Mouse (Mus musculus) right cerebral cortex, postnatal 25 days (tissue): ENCODE measurements around the gene Epsti1.
A peak's percentile ranks its signal among the peaks of the same experiment; 100 is the strongest.
"Not testable (repeated sequence)": the region's sequence is repeated elsewhere in the genome, so short reads cannot be mapped to it uniquely, and the experiment has no call there.

Source experiments
- DNase-seq: peaks from one replicate; pipeline ENCODE4 v3.0.0; 2022

The Epsti1 gene

DNA sequence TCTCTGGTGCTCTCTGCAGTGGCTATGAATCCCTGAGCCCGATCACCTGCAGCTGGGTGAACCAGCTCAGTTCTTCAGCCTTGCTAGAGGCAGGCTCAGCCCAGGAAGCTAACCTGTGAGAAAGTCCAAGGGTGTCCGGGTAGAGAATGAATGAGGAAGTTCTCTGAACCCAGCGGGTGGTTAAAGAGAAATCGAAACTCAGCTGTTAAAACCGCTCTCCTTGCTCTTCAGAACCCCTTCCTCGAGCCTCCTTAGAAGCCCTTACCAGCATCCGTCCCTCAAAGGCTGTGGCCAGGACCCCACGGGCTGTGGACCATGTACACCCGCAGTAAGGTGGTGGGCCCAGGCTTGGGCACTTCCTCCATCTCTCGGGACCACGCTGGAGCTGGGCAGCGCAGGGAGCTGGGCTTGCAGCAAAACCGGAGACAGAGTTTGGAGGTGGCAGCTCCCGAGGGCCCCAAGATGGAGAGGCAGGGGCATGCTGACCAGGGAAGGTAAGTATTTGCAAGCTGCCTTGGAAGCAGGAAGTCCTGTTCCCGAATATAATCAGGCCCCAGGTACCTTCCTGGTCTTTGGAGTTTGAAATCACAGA lies at the start of gene Epsti1:
TSS of gene Epsti1 (plus strand) at position 69 of the 592 bp plus-strand sequence.
- no peak for DNase-seq

GRCm38 (mm10) chr14:77859894-77860293 lies 44.1 kb upstream of the Epsti1 start:
- DNase-seq: no peak

- DNase-seq: no peak
These were observed 43.0 kb upstream of the Epsti1 start for GRCm38 (mm10) chr14:77860841-77861560.

DNA sequence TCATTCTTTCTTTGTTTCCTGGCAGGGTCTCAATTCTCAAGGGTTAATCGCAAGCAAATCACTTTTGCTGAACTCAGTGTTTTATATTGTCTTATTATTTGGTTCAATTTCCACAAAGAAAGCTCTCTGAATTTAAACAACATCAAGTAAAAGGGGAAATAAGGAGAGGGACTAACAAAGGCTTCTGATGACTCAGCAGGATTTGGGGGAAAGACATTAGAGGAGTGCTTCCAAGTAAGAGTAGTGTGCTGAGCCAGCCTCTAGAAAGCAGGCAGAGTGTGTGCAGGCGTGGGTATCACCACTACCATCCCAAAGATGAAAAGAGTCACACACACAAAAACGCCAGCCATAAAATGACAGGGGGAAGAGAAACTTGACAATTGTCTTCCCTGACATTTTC lies 40.0 kb upstream of the Epsti1 start:
- DNase-seq: no peak

DNA sequence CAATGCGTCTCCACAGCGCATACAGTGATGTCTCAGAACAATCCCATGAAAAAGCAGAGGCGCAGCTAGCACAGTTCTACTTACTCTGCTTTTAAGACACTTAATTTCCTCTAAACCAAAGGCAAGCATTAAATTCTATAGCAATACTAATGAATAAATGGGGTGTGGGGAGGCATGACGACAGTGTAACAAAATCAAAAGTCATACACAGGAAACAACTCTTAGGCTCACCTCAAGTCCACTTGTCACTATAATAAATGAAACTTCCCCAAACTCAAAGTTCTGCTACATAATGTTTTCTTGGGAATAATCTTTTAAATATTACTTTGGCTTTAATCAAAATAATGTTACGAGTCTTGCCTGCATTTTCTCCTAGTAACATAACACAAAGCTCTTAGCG lies 39.5 kb upstream of the Epsti1 start:
- DNase-seq: no peak

DNA sequence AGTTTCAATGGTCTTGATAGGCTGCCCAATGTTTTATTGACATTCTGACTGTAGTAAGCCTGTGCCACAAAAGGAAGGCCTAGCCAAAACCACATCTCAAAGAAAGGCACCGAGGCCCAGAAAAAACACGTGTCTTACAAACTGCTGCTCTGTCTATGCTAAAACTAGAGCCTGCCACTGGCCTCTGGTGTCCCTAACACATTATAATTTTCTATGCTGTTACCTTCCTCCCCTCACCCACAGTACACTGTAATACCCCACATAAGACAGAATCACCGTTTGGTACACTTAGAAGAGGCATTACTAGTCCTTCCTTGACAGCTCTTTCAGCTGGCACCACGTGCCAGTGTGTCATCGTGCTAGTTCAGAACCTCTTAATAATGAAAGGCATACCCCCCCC lies 36.4 kb upstream of the Epsti1 start:
- DNase-seq: no peak

GRCm38 (mm10) chr14:77870926-77871325 lies 33.1 kb upstream of the Epsti1 start:
- no peak for DNase-seq

- DNase-seq: no peak
These were observed 32.6 kb upstream of the Epsti1 start for GRCm38 (mm10) chr14:77871380-77871975.

- peak; percentile 88 for DNase-seq
These were observed 29.5 kb upstream of the Epsti1 start, which contains the start of gene Dnajc15 for GRCm38 (mm10) chr14:77874304-77875241. TSS of gene Dnajc15 (minus strand) at chr14:77875125.

DNA sequence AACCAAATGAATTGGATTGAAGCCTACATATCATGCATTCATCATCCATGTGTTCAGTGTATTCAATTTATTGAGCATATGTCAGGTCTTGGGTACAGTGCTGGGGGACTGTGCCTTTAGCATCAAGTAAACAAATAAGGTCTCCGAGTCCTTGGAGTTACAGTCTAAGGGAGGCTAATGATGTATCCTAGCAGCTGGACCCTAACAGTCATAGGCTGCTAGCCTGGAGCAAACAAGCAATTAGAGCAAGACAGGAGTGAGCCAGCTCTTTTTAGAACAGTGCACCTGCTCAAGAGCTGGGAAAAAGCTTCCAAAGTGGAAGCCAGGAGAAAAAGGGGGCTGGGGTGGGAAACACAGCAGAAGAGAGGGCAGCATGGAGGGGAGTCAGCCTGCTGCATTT lies 27.8 kb upstream of the Epsti1 start:
- DNase-seq: no peak

DNA sequence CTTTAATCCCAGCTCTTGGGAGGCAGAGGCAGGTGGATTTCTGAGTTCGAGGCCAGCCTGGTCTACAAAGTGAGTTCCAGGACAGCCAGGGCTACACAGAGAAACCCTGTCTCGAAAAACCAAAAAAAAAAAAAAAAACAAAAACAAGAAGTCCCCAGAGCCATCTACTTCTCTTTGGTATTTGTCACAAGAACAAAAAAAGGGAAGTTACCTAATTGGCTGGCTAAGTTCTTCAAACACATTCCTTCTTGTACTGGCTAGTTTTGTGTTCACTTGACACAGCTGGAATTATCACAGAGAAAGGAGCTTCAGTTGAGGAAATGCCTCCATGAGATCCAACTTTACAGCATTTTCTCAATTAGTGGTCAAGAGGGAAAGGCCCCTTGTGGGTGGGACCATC lies 26.2 kb upstream of the Epsti1 start:
- not testable (repeated sequence) for DNase-seq

DNA sequence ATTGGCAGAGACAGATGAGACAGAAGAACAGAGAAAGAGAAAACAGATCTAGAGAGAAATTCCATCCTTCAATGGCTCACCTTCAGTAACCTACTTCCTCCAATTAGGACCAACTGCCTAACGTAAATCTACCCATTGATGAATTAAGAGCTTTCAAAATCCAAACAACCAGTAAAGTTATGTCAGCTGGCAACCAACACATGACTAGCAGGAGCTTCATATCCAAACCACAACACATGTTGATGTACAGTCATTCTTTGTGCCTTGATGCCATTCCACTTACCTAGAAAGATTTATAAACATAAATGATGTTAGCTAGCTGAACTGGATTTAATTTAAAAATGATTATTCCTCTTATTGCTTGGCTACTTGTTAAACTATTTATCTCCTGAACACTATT lies 22.0 kb upstream of the Epsti1 start:
- no peak for DNase-seq

- no peak for DNase-seq
These were observed 21.4 kb upstream of the Epsti1 start for GRCm38 (mm10) chr14:77882669-77883068.

DNA sequence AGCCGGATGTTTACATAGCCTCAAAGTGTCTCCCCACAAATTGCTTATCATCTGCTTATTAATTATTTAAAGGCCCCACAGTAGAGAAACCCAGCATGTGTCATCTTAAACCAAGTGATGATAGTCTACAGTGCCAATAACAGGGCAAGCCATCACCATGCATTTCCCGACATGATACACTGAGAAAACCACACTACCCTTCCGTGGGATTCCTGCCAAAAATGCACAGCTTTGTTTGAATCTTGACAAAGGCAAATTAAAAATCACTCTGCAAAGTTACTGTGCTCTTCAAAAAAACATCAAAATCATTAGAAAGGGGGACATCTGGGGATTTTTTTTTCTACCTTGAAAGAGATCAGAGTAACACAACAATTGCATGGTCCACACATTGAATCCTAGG lies 17.7 kb upstream of the Epsti1 start:
- no peak for DNase-seq

- no peak for DNase-seq
These were observed 17.1 kb upstream of the Epsti1 start for GRCm38 (mm10) chr14:77886941-77887340.

DNA sequence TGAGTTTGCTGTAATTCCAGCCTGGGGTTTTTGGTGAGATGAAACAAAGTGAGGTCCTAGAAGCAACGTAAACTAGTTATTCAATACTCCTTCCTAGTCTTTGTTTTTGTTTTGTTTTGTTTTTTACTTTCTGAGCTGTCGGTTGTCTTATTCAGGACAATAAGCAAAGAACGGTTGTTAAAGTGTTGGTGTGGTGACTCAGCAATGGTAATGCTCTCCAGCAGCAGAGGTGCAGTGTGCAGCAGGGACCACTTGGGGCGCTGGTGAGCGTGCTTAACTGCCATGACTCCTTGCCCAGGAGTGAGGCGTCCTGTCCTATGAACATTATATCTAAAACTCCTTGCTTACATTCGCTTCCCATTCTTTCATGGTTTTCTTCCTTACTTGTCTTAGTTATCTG lies 14.1 kb upstream of the Epsti1 start:
- no peak for DNase-seq

DNA sequence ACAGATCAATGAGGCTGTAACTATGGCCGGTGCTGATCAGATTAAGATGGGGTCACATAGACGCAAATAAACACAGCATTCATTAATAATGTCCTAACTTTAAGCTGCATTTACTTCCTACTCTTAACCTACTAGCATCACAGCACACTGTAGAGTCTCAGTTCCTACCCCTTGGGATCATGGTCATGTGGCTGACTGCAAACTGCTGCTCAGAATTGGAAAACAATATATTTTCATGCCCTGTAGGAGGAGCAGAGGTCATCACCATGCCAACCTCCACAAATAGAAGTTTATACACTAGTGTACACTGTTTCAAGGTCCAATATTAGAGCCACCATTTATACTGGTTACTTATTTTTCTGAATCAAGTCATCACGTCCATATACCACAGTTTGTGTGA lies 8.1 kb upstream of the Epsti1 start:
- DNase-seq: no peak

DNA sequence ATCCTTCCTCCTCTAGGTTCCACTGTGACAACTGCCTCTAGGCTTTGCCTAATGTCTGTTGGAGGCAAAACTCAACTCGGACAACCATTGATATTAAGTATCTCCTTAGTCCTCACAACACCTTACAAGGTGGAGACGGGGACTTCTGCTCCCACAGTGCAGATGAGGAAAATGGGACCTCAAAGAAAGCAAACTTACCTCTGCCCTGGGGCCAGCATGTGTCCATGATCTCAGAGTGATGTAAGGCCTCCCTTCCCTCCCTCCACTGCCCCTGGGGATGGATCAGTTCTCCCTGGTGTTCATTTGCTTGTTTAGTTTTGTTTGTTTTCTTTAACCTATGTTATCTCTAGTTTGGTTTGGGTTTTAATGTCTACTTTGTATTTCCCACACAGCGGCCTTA lies 1.5 kb upstream of the Epsti1 start:
- DNase-seq: no peak

DNA sequence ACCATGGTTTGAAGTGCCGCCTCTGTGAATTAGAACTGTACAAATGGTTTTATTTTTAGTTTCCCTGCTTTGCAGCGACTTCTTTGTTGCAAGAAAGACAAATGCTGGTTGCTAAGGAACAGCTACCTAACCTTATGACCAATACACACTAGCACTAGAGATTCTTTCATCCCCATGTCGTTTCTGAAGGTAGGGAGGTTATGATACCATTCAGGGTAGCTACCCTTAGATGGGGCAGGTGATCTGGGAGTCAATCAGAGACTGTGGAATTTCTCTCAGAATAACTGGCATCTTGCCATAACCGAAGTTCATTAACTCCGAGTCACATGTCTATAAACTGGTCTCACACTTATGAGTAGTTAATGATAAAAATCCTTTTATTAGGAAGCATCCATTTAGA lies 1.4 kb downstream of the Epsti1 start:
- DNase-seq: no peak

- DNase-seq: no peak
These were observed 2.5 kb downstream of the Epsti1 start for GRCm38 (mm10) chr14:77906586-77906985.

- DNase-seq: no peak
These were observed 11.7 kb downstream of the Epsti1 start for GRCm38 (mm10) chr14:77915776-77916175.

DNA sequence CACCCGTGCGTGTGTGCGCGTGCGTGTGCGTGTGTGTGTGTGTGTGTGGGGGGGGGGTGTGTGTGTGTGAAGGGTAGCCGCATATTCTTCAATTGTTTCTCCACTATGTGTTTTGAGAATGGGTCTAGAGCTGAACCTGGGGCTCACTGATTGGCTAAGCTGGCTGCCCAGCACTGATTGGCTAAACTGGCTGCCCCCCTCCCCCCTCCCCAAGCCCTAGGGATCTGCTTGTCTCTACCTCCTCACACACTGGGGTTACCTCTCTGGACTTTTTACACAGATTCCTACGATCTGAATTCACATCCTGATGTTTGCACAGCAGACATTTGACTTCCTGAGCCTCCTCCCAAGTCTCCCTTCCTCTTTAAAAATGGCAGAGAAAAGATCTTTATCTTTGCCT lies 17.6 kb downstream of the Epsti1 start:
- no peak for DNase-seq
